Comparison of ENCODE assay signal across 16 mouse cellular contexts in genomic region chr11:35447951-35448350, GRCm38 (mm10).
DNase-seq lines count a peak whose midpoint lies in the region; ATAC-seq and TF ChIP-seq lines count a peak whose summit lies in the region.
"Had no signal": no experiment of that assay in that cellular context is flagged by ENCODE, and none has a peak within 500 bp of the region (broad histone marks: within the 10 kb centered on the region; RNA-seq: fewer than 3 reads in every experiment).

No protein-coding gene starts in this region.

- no peak overlapping the region for H3K27ac ChIP-seq in CH12.LX (ENCODE audit: insufficient read depth, low read depth)
- H3K27ac ChIP-seq in embryonic facial prominence, embryonic 14.5 days (replicated peaks; ENCODE audit: low read depth, low read length) = no peak overlapping the region
- peak overlapping the region; percentile 89 for H3K27ac ChIP-seq in limb, embryonic 12.5 days
- H3K27ac ChIP-seq in midbrain, embryonic 10.5 days (replicated peaks) = no peak overlapping the region
- H3K27ac ChIP-seq: embryonic facial prominence, embryonic 12.5 days; forebrain, embryonic 10.5 days; hindbrain, embryonic 12.5 days; left cerebral cortex, adult 2 months; liver, embryonic 14.5 days; neural tube, embryonic 15.5 days had no signal

- TF ChIP-seq POLR2A in CH12.LX (IDR thresholded peaks at IDR 0.05; ENCODE audit: low read depth, low read length) = no peak

- no peak overlapping the region for H3K9ac ChIP-seq in CH12.LX (ENCODE audit: insufficient read depth, low read depth)
- H3K9ac ChIP-seq in embryonic facial prominence, embryonic 14.5 days (ENCODE audit: low read depth, low read length) = no peak overlapping the region
- no peak overlapping the region for H3K9ac ChIP-seq in limb, embryonic 12.5 days (replicated peaks)
- H3K9ac ChIP-seq: embryonic facial prominence, embryonic 12.5 days; hindbrain, embryonic 12.5 days; liver, embryonic 14.5 days; neural tube, embryonic 15.5 days had no signal

- H3K36me3 ChIP-seq in CH12.LX (replicated peaks in 1 of 2; ENCODE audit: control insufficient read depth in 1 of 2, insufficient read depth in 1 of 2, low read length in 1 of 2) = no peaks in the 10 kb centered on the region
- no peaks in the 10 kb centered on the region for H3K36me3 ChIP-seq in embryonic facial prominence, embryonic 14.5 days (ENCODE audit: control insufficient read depth, insufficient read depth, low read length)
- no peaks in the 10 kb centered on the region for H3K36me3 ChIP-seq in limb, embryonic 12.5 days
- no peaks in the 10 kb centered on the region for H3K36me3 ChIP-seq in midbrain, embryonic 10.5 days
- H3K36me3 ChIP-seq: embryonic facial prominence, embryonic 12.5 days; forebrain, embryonic 10.5 days; hindbrain, embryonic 12.5 days; neural tube, embryonic 15.5 days had no signal

- peak; percentile 24 for DNase-seq in kidney, postnatal 14 days
- no peak for DNase-seq in kidney, adult 9 months
- DNase-seq in CH12.LX (ENCODE audit: extremely low read depth) = no peak
- peak; percentile 57 for DNase-seq in embryonic facial prominence, embryonic 14.5 days (ENCODE audit: low spot score)
- no peak for DNase-seq in midbrain, embryonic 10.5 days (ENCODE audit: low spot score)
- no peak for DNase-seq in retina, embryonic 14.5 days (ENCODE audit: low spot score)
- DNase-seq: cerebellum, adult 11-12 months; heart, adult 11 months; spleen, adult 18-20 months had no signal

- no peaks in the 10 kb centered on the region for H3K79me2 ChIP-seq in CH12.LX (replicated peaks; ENCODE audit: control insufficient read depth, extremely low read depth, insufficient read depth, poor library complexity, severe bottlenecking)

- peaks cover 0 to 40% of the 10 kb centered on the region in 2 experiments; a peak in 3 of 4 replicates for H3K4me1 ChIP-seq in CH12.LX (ENCODE audit: control insufficient read depth in 1 of 2, insufficient read depth in 2 of 2)
- peaks cover 16% of the 10 kb centered on the region for H3K4me1 ChIP-seq in embryonic facial prominence, embryonic 14.5 days (ENCODE audit: control insufficient read depth, insufficient read depth, low read length)
- peaks cover 82% of the 10 kb centered on the region for H3K4me1 ChIP-seq in limb, embryonic 12.5 days (replicated peaks)
- H3K4me1 ChIP-seq in midbrain, embryonic 10.5 days = peaks cover 29% of the 10 kb centered on the region

- no peaks in the 10 kb centered on the region for H3K27me3 ChIP-seq in CH12.LX (replicated peaks)
- H3K27me3 ChIP-seq in embryonic facial prominence, embryonic 14.5 days (replicated peaks; ENCODE audit: control insufficient read depth, insufficient read depth, low read length) = no peaks in the 10 kb centered on the region
- H3K27me3 ChIP-seq in limb, embryonic 12.5 days = no peaks in the 10 kb centered on the region
- H3K27me3 ChIP-seq in midbrain, embryonic 10.5 days (ENCODE audit: low read depth, poor library complexity, severe bottlenecking) = peaks cover 100% of the 10 kb centered on the region
- H3K27me3 ChIP-seq: embryonic facial prominence, embryonic 12.5 days; hindbrain, embryonic 12.5 days had no signal

- H3K4me3 ChIP-seq in CH12.LX (replicated peaks in 1 of 3; ENCODE audit: low read depth in 2 of 3, low read length in 2 of 3, poor library complexity in 1 of 3) = no peak overlapping the region
- H3K4me3 ChIP-seq in embryonic facial prominence, embryonic 14.5 days (ENCODE audit: low read depth, low read length) = no peak overlapping the region
- no peak overlapping the region for H3K4me3 ChIP-seq in limb, embryonic 12.5 days (replicated peaks)
- H3K4me3 ChIP-seq in midbrain, embryonic 10.5 days = no peak overlapping the region
- H3K4me3 ChIP-seq: embryonic facial prominence, embryonic 12.5 days; forebrain, embryonic 10.5 days; hindbrain, embryonic 12.5 days; left cerebral cortex, adult 2 months; neural tube, embryonic 15.5 days had no signal

- 30% methylated on average over 9 of the region's 9 CpGs for WGBS in embryonic facial prominence, embryonic 14.5 days
- WGBS in limb, embryonic 12.5 days = 12% methylated on average over 9 of the region's 9 CpGs
- WGBS in midbrain, embryonic 10.5 days = 88% methylated on average over 9 of the region's 9 CpGs

- ATAC-seq in embryonic facial prominence, embryonic 14.5 days (ENCODE audit: low read depth) = no peak
- ATAC-seq in limb, embryonic 12.5 days (ENCODE audit: insufficient number of reproducible peaks, insufficient read depth, low FRiP score, low TSS enrichment, low read depth) = peak; percentile 52; the same call in 1 of the 2 replicates

- TF ChIP-seq EP300 in CH12.LX (IDR thresholded peaks at IDR 0.05; ENCODE audit: low read length) = no peak

- no peak overlapping the region for H3K4me2 ChIP-seq in CH12.LX (ENCODE audit: insufficient read depth, low read depth, poor library complexity, severe bottlenecking)
- H3K4me2 ChIP-seq in embryonic facial prominence, embryonic 14.5 days (ENCODE audit: low read depth, low read length) = no peak overlapping the region
- H3K4me2 ChIP-seq in limb, embryonic 12.5 days = peak overlapping the region; percentile 13
- H3K4me2 ChIP-seq: embryonic facial prominence, embryonic 12.5 days; hindbrain, embryonic 12.5 days; neural tube, embryonic 15.5 days had no signal

- TF ChIP-seq RAD21 in CH12.LX (IDR thresholded peaks at IDR 0.05; ENCODE audit: low read depth, low read length) = no peak

- dilution Hi-C loops in CH12.LX (cut with MboI; ENCODE audit: extremely low pct_ligation_motif_present, extremely low pct_unique_long_range_greater_than_20kb, low sequenced_read_pairs) = no loop called here

- in situ Hi-C loops in CH12.LX (cut with MboI; ENCODE audit: low pct_ligation_motif_present, low pct_unique_long_range_greater_than_20kb, low sequenced_read_pairs) = loop anchor here (25.0 kb wide), 1 partner anchor 214 kb away; no protein-coding TSS in a partner anchor

- no peaks in the 10 kb centered on the region for H3K9me3 ChIP-seq in CH12.LX (replicated peaks; ENCODE audit: low read length)
- H3K9me3 ChIP-seq in embryonic facial prominence, embryonic 14.5 days (ENCODE audit: control insufficient read depth, low read length) = no peaks in the 10 kb centered on the region
- H3K9me3 ChIP-seq in limb, embryonic 12.5 days = no peaks in the 10 kb centered on the region
- H3K9me3 ChIP-seq in midbrain, embryonic 10.5 days (replicated peaks) = no peaks in the 10 kb centered on the region
- H3K9me3 ChIP-seq: embryonic facial prominence, embryonic 12.5 days; forebrain, embryonic 10.5 days; hindbrain, embryonic 12.5 days; neural tube, embryonic 15.5 days had no signal

- no peak for TF ChIP-seq CTCF in CH12.LX (conservative IDR thresholded peaks at IDR 0.05 in 1 of 2, IDR thresholded peaks at IDR 0.05 in 1 of 2; ENCODE audit: low read depth in 2 of 2, low read length in 2 of 2)

TF ChIP-seq in CH12.LX, 34 proteins besides CTCF, POLR2A, EP300 and RAD21:
- TF ChIP-seq USF1 (IDR thresholded peaks at IDR 0.05; ENCODE audit: low read depth, low read length) (peak; percentile 26), JUN (IDR thresholded peaks at IDR 0.05; ENCODE audit: insufficient read depth, low read depth, low read length) (no peak), ZNF384 (IDR thresholded peaks at IDR 0.05; ENCODE audit: low read depth, low read length) (no peak)

Comparison
In these comparisons a context has a peak if more than half of its experiments do, and no peak if none do; other contexts are left out.
1. DNase-seq: peak in kidney, postnatal 14 days (single experiment) and embryonic facial prominence, embryonic 14.5 days (single experiment); none in kidney, adult 9 months (single experiment), CH12.LX (single experiment), midbrain, embryonic 10.5 days (single experiment) and retina, embryonic 14.5 days (single experiment).